Mouse (Mus musculus) monocyte, adult 2 months (primary cell): ENCODE data around the gene Rnf141.

ENCODE experiments used
- DNase-seq, 2 experiments: peaks; one replicate each; pipeline ENCODE4 v3.0.0; 2022; ENCODE audit warnings: low spot score in 2 of 2, low read depth in 1 of 2

The Rnf141 gene

GRCm38 (mm10) chr7:110834018-110834417 is 10.2 kb downstream of the Rnf141 start:
- DNase-seq = no peak

GRCm38 (mm10) chr7:110833024-110833423 is 11.2 kb downstream of the Rnf141 start:
- DNase-seq = no peak

DNA sequence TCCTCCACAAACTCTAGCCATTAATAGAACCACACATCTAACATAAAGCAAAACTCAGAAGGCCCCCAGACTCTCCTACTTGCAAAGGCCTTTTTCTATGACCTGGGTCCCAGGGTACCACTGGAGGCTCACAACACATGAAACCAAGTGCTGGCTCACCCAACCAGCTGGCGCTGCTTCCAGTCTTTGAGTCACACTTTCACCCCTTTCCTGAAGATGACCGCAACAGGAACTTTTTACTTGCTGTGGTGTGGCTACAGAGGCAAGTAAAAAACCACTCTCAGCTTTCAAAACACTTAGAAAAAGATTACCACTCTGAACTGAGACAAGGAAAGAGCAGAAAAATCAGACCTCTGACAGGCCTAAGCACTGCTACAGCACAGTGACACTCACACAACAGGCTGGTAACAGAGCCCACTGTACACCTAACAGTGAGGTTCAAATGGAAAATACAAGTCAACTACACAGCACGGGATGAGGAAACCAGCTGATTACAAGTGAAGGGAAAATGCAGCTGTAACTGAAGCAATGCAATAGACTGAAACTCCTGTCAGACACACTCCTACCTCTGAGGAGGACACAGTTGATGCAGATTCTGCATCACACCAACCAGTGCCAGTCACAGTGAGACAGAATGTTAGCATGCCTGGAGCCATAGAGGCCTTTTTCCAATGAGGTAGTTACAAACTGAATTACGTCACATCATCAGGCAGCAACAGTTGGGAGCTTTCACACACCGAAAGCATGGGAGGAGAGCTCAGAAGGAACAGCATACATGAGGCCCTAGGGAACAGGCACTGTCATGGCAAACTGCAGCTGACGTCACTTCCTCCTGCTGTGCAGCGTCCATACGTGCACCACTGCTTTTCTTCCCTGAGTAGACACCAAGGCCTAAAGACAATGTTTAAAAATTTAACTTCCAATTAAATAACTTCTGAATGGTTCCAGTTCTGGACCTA is 20.0 kb downstream of the Rnf141 start:
- DNase-seq = peak in 1 of 2 experiments; percentile 47

DNA sequence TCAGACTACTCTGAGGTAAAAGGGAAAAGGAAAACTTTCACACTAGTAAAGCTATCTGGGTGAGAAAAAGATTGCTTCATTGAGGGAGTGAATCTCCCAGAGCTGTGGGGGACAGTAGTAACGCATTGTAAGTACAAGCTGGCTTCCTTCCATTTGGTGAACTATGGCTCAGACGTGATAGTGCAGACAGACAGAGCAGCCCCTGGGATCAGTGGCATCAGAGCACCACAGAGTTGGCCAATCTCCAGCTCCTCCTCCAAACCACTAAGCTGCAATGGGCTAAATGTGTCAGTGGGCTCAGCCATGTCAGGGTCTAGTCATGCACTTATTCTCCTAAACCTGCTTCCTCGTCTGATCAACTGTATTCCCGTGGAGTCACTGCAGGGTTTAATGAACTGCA is 20.7 kb downstream of the Rnf141 start:
- DNase-seq = no peak

- DNase-seq = no peak
Observed at GRCm38 (mm10) chr7:110823076-110823475, 21.2 kb downstream of the Rnf141 start.

- no peak for DNase-seq
Observed at GRCm38 (mm10) chr7:110822055-110822454, 22.2 kb downstream of the Rnf141 start.

DNA sequence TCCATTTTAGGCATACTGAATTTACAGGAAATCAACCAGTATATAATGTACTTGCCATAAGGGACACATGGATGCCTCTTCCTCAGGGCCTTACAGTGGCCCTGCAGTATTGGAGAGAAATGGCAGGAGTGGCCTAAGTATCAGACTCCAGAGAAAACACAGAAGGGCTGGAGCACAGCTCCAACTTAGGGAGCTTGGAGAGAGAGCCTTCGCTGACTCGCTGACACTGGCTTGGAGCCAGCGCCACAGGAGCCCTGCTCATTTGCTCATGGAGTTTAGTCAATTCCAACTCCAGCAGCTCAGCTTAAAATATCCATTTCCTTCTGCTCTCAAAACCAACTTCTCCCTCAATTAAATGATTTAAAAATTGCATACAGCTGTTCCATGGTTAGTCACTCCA is 22.6 kb downstream of the Rnf141 start:
- no peak for DNase-seq

DNA sequence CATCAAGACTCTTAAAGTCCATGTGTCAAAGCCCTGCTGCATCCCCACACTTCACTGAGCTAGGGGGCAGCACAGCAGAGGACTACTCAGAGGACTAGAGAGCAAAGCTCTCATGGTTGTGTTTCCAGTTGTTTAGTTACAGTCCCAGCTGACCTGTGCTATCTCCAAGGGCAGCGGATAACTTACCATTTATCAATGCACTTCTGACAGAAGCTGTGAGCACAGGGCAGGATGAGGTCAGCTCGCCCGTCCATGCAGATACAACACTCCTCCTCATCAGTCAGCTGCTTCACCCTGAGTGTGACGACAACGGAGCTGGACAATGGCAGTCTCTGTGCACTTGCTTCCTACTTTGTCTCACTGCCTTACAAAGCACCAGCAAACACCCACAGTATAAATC is 23.2 kb downstream of the Rnf141 start:
- no peak for DNase-seq

DNA sequence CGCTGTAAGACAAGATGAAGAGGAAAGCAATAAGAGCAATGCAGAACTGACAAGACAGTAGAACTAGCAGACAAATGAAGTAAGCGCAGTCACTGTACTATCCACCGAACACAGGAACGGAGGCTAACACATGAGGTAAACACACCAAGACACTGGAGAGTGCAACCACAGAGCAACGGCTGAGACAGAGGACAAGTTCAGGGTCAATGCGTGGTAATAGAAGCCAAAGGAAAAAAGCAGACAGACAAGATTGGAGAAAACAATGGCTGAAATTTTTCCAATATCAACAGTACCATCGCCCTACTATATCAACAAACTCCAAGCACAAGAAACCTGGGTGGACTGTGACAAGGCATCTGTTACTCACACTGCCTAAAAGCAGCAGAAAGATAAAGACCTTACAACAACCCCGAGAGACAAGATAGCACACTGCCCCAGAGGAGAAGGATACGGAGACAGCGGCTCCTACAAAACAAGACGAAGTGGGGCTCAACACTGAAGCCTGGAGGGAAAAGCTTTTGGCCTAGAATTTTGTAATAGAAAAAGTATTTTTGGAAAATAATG is 25.4 kb downstream of the Rnf141 start:
- no peak for DNase-seq

- DNase-seq = no peak
Observed at GRCm38 (mm10) chr7:110818206-110818605, 26.1 kb downstream of the Rnf141 start.

- DNase-seq = no peak
Observed at GRCm38 (mm10) chr7:110816037-110816436, 28.2 kb downstream of the Rnf141 start.

- DNase-seq = no peak
Observed at GRCm38 (mm10) chr7:110813983-110814382, 30.3 kb downstream of the Rnf141 start.

GRCm38 (mm10) chr7:110811529-110811928 is 32.7 kb downstream of the Rnf141 start:
- DNase-seq = no peak

GRCm38 (mm10) chr7:110810995-110811394 is 33.3 kb downstream of the Rnf141 start:
- DNase-seq = no peak

DNA sequence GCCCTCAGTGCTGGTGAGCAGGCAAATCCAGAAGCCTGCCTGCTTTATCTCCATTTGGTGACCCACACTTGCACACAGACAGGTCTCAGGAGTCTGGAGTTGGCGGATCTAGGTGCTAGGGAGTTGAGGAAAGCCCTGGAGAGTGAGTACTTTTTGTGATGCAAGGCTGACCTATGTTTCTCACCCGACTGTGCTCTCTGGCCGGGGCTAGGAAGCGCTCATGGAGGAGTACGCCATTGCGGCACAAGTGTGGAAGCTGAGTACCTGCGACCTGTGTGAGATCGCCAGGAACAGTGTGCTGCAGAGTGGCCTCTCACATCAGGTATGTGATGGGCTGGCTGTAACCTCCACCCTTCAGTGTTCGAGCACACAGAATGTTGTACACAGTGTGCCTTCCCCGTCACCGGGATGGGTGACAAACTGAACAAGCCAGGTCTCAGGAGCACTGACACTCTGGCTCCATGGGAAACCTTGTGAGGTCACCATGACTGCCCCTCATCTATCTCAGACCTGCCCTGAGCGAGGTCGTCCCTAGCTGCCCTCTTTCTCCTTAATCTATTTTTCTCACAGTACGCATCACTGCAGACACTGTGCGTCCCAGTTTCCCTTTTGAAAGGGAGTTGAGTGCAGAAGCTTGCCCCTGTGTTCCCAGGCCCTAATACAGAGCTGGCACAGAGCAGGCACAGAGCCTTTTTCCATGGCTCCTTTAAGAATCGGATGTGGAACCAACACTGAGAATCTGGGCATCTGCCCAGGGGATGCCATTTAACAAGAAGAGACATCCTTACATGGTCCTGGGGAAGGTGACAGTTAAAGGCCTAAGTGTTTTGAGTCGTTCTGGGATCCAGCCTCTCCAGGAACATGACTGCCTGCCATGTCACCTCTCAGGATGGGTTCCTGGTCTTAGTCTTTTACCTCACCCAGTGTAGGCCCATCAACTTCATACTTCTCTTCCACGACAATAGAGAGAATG is 34.4 kb downstream of the Rnf141 start:
- no peak for DNase-seq

- no peak for DNase-seq
Observed at GRCm38 (mm10) chr7:110808962-110809361, 35.3 kb downstream of the Rnf141 start.

GRCm38 (mm10) chr7:110807460-110808030 is 36.7 kb downstream of the Rnf141 start:
- DNase-seq = no peak

DNA sequence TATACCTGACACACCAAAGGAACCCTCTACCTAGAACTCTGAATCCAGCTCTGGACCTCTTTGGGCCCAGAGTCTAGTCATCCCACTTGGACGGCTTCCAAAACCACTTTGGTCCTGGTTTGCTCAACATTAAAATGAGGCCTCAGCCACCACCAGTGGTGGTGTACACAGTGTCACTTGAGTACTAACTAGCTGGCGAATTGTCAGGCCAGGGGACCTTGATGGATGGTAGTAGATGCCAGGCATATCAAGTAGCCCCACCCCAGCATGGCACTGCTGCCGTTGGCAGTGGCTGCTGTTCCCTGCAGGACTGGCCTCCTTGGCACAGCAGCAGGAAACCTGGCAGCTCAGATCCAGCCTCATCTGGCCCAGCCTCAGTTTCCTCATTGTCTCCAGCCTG is 40.0 kb downstream of the Rnf141 start:
- DNase-seq = no peak

DNA sequence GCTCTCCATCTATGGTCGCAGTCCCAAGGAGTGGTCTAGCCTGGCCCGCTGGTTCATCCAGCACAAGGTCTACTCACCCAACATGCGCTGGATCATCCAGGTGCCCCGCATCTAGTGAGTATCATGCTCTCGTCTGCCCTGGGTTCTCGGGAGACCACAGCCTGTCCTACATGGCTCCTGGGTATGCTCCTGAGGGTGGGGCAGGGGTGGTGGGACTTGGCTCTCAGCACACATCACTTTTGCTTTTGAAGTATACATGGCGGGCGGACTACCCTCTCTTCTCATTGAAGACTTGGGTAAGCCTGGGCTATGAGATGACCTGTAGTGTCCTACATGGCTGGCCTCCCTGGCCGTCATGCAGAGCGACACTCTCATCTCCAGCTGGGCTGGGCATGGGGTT is 41.1 kb downstream of the Rnf141 start:
- DNase-seq = no peak

- DNase-seq = peak in 1 of 2 experiments; percentile 69
Observed at GRCm38 (mm10) chr7:110801028-110801427, 43.2 kb downstream of the Rnf141 start.
